Mouse (Mus musculus): ENCODE measurements around the gene Wnt10a.

Wnt10a gene

DNA sequence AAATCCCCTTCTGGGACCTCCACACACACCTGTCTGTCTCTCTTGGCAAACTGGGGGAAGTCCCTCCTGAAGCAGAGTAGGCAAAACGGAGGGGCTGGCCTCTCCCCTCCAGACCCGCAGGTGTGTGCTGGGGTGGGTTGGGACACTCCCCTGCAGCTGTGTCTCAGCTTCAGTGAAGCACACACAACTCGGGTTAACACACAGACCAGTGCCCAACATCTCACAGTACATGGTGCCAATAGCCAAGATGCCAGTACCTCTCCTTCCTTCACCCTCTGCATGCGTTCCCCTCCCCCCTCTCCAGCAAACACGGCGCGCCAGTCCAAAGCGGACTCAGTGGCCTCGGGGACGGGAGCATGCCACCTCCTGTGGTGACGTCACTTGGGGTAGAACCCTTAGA is at the start of gene Wnt10a:
TSS of gene Wnt10a (plus strand) at position 268 of the 400 bp plus-strand sequence.
- DNase-seq, result no peak

DNA sequence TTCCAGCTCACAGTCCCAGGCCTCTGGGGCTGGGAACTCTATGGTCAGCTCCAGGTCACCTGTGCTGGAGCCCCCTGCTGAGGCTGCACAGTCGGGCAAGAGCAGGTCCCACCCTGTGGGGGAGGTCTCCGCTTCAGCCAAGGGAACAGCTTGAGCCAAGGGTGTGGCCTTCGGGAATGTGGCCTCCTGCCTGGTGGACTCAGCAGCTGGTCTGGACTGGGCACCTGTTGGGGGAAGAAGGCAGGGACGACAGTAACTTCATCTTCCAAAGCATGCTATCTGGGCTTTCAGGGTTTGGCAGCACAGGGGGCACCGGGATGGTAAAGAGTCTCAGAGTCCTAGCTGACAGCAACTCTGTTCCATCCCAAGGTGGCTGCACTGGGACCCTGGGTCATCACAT is 44.0 kb upstream of the Wnt10a start:
- DNase-seq, result no peak

DNA sequence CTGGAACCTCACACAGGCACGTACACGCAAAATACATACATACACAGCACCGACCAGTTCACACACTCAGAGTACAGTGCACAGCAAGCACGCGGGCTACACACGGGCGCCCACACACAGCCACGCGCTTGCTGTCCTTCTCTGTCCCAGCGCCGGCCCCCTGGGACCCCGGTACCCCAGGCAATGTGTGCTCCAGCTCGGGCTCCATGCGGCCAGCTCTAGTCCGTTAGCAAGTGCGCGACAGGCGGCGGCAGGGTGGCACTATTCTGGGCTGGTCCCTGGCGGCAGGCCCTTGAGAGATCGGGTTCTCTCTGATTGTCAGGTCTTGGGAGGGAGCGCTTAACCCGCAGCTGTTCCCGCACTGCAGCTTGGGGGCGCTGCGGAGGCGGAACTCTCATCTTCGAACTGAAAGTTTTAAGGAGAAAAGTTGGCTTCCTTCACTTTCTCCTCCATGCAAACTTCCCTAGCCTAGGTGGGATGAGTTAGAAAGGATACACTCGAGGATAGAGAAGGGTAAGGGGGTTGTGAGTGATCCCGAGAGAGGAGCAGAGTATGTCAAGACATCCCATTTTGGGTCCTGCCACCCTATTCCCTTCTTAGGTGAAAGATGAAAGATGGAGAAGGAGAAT is 42.6 kb upstream of the Wnt10a start, which contains the start of gene Prkag3:
TSS of gene Prkag3 (minus strand) at position 579 of the 629 bp plus-strand sequence.
- no peak for DNase-seq

DNA sequence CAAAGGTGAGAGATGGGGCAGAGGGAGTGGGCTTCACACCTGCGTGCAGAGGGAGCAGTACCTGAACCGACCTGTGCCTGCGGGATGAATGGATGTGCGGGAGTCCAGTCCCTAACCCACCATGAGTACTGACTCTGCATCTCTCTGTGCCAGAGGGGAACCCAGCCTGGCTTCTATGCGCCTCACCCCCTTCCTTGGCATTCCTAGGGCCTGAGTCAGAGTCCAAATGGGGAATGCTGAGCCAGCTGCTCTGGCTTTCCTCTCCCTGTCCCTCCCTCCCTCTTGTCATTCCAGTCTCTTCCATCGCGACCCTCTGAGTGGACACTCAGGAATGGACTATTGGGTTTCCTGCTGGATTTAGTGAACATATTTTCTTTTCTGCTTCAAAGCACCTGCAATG is 42.0 kb upstream of the Wnt10a start:
- DNase-seq, result no peak

DNA sequence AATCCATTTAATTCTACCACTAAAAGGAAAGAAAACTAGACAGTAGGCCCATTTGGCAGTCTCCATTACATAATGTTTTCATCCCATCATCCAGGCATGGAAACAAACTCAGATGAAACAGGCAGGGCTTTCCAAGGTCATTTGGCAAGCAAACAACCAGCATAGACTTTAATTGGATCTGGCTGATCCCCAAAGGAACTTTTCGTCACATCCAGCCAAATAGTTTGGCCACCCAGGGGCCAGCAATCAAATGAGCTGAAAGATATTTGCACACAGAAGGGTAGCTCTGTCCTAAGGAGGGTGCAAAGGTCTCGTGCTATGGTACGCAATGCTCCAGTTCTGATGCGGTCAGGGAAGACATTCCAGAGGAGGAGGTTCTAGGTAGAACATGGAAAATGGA is 40.6 kb upstream of the Wnt10a start:
- no peak for DNase-seq

DNA sequence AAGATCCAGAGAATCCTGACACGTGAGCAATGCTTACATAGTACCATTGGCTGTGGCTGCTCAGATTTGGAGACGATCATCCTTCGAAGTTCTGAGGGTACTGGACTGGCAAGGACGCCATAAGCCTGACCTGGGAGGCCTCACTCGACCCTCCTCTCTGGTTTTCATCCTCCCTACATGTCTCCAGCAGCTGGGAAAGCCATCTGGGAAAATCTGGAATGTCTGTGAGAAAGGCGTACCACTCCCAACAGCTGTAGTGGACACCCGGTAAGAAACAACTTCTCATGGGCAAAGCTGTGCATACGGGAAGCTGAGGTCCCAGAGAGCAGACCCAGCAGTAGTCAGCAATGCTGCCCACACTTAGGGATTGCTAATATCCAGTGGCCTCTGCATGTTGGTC is 39.2 kb upstream of the Wnt10a start:
- DNase-seq, result no peak

DNA sequence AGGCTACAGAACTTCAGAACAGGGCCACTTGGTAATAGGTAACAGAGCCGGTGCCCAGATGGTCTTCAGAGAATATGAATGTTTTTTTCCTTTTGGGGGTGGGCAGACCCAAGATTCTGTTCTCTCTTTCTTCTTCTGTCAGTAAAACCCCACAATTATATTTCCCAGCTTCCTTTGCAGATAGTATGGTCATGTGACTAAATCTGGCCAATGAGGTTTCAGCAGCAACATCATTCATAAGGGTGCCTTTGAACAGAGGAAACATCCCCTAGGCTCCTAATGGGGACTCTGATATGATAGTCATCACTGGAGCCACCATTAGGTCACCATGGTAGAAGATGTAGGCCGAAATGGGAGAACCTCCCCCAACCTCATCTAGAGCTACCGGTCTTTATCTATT is 38.5 kb upstream of the Wnt10a start:
- no peak for DNase-seq

DNA sequence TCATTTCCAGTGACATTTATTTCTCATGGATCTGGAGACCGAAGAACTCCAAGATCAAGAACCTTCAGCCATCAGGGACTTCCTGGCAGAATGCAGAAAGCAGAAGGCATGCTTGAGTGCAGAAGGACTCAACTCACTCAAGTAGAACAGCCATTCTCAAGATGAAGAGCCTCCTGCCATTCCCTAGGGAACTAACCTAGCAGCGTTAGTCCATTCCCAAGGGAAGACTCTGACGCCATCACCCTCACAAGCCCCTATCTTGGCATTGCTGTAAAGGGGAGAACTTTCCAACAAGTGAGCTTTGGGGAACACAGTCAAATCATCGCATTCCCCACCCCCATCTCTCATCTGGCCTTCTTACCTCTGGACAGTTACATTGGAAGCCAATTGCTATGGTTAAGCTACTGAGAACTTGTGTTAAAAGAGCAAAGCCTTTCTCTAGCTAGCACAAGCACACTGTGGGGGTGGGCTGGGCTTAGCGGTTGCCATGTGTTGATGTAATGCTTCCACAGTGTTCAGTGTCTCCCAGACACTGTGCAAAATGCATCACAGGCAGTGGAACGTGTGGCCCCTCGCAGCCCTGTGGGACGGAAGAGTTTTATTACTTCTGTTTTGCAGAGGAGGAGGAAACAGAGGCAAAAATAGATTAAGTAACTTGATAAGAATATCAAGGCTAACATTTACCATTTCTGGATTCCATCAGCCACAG is 37.9 kb upstream of the Wnt10a start:
- DNase-seq, result no peak

DNA sequence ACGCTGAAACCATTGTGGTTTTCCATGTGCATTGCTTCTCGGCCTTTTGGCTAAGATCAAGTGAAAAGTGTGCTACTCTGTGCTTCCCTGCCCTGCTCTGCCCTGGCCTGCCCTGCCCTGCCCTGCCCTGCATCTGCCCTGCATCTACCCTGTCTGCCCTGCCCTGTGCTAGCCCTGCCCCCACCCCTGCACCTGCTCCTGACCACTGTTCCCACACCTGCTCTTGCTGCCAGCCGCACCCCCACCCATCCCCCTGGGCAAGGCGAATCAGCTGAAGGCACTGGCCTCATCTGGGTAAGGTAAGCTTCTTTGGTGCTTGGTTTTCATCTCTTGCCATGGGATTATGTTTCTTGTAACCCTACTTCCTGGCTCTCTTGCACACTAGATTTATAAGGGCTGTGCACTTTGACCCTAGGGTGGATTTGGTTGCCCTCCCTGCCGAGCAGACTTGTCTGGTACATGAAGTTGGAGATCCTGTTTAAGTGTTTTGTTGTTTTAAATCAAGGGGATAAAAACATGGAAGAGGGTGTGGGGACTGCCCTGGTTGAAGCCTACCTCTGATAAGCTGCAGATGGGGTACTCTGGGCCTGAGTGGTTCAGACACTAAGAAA is 37.0 kb upstream of the Wnt10a start:
- no peak for DNase-seq

DNA sequence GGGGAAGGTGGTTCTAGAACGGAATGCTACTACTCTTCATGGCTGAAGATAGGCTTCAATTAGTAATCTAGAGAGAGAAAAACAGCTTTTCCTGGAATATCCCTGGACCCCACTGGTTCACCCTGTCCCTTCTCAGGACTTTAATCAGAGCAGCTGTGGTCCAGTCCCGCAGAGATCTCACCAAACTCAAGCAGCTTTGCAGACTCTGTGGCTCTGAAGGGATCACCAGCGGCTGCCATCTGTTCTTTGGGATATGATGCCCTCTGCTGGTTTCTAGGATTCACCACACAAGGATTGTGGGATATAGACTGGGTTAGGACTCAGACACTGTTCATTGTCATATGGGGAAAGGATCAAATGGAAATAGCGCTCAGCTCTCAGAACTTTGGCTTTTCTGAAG is 31.5 kb upstream of the Wnt10a start:
- DNase-seq, result no peak

DNA sequence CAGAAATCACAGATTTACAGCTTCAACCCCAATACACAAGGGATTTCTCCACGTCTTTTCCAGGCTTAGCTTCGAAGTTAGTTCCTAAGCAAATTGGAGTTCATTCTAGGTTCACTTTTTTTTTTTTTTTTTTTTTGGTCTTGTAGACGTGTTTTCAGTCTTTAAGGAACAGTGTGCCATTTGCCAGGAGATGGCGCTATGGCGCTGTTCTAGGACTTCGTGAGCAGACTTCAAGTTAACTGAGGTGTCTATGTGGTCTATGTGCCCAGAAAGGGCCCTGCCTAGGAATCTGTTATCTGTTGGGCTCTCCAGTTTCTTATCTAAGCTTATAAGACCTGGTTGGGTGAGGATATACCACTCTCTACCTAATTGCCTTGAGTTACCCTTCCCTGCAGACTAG is 28.2 kb upstream of the Wnt10a start:
- DNase-seq, result peak; percentile 20

DNA sequence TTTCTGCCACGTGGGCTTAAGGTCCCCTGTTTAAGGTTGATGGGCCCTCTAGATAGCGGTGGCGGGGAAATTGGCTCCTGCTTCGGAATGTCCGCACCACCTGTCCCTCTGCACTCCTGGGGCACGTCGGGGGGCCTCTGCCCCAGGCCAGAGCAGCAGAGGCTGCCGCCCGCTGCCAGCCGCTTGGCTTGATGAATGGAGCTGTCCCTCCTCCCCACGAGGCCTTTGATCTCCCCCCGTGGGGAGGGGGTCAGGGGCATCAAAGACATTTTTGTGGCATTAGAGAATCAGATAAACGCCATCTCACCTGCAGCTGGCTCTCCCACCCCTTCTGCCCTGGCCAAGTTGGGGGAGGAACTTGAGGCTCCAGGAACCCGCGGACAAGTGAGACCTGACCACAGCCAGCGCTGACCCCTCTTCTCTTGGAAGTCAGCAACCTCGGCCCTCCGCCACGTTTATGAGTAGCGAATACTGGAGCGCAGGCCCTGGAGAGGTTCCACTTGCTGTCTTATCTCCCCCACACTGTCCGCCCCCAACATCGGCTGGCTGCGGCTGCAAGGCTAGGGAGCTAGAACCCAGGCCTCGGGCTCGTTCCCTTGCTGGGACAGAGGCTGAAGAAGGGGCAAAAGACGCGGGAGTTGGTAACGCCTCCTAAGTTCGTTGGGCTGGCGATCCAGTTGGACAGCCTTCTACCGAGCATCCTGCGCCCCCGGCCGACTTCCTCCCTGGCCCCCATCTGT is 20.4 kb upstream of the Wnt10a start:
- no peak for DNase-seq

DNA sequence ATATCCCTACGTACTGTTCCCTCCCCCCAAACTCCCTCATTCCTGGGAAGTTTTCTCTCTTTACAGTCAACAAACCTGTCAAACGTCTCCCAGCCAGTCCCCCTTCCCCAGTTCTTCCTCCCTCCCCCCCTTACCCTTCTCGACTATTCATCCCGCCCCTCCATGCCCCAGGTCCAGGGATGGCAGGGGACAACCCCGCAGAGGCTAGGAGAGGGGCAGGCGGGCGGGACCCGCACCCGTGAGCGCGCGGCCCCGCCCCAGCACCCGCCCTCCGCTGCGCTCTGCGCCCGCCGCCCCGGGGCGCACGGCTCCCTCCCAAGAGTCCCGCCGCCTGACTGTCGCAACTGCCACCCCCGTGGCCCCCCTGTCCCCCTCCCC is 19.9 kb upstream of the Wnt10a start:
- no peak for DNase-seq

DNA sequence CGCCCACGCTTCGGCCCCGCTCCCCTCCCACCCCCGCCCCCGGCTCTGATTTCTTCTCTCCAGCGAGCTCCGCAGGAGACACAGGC is 19.6 kb upstream of the Wnt10a start, which contains the start of gene Wnt6:
TSS of gene Wnt6 (plus strand) at position 48 of the 86 bp plus-strand sequence.
- DNase-seq, result no peak

DNA sequence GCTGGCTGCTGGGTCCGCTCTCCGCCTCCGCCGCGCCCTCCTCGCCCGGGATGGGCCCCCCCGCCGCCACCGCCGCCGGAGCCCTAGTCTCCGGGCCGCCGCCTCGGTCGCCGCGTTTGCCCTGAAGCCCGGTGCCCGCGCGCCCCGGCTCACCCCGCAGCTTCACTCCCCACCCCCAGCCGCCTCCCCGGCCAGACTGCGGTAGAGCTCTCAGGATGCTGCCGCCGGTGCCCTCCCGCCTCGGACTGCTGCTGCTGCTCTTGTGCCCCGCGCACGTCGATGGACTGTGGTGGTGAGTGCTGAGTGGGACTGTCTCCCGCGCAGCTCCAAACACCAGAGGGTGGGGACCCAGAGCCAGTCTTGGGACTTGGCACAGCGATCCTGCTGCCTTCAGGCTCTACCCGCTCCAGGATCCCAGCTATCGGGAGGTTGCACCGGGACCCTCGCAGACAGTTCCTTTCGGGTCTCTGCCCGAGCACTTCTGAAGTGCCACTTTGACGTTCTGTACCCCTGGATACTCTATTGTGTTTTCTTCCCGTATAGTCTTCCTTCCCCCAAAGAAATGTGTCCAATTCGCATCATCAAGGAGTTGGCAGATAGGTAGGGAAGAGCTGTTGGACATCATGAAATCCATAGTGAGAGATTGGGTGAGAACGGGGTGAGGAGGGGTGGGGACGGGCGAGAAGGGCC is 19.2 kb upstream of the Wnt10a start:
- DNase-seq, result no peak

DNA sequence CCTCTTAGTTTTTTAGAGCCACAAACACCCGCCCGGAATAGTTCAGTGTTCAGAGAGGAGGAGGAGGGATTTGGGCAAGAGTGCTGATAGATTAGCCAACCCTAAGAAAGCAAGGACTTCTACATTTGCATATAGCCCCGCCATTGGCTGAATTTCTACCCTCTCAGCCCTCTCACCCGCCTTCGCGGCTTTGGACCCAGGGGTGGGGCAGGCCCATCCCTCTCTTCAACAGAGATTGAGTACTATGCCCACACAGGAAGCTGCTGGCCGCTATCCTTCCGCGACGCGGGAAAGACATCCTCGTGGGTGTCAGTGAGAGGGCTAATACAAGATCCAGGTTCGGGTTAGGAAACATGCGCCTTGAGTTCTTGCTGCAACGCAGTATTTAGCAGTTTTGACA is 18.2 kb upstream of the Wnt10a start:
- DNase-seq, result no peak

DNA sequence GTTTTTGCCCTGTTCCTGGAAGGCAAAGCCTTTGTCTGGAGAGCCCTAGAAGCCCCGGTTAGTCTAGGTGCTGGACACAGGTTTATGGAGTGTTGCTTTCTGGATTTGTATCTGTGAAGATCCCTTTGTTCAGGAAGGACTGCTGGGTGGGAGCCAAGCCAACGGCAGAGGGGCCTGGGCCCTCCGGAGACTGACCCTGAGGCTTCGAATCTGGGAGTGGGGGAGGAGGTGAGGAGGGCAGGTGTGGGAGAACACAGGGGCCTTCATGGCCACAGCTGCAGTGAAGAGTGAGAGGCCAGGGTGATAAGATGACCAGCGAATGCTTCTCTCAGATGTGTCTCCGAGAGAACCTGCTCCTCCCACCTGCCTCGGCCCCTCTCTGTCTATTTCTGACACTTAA is 17.3 kb upstream of the Wnt10a start:
- no peak for DNase-seq

DNA sequence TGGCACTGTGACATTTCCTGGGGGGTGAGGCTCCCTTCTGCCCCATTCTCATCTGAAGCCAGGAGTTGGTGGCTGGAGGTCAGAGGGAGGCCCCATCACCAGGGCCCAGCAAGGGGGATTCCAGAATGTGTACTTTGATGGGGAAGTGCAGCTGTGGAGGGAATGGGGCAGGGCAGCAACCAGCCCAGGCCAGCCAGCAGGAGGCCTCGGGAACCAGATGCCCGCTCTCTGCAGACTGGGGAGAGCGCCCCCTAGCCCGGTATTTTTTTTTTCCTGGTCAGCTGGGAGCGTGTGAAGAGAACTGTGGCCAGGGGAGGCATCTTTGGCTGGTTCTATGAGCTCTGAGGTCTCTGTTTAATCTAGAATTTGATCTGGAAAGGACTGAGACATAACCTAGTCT is 15.5 kb upstream of the Wnt10a start:
- DNase-seq, result no peak

DNA sequence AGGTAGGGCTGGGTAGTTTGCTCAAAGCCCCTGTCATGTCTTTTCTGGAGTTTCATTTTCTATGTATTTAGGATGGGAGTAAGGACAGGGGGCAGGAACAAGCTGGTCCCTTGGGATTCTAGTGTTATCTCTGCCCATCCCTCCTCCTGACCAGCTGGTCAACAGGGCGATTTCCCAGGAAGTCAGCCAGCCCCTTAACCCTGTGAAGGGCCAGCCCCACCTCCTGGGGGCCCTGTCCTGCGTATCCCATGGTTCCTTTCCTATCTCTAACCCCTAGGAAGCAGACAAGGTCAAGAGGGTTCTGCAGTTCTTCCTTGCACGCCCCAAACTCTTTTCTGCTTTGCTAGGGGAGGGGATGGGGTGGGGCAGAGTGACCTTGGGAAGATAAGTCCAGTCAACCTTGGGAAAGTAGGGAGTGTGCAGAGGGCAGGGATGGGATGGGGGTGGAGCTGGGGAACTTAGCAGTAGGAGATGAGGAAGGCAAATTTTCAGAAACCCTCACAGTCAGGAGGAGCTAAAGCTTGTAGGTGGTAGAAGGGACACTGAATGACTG is 12.3 kb upstream of the Wnt10a start:
- DNase-seq, result no peak

DNA sequence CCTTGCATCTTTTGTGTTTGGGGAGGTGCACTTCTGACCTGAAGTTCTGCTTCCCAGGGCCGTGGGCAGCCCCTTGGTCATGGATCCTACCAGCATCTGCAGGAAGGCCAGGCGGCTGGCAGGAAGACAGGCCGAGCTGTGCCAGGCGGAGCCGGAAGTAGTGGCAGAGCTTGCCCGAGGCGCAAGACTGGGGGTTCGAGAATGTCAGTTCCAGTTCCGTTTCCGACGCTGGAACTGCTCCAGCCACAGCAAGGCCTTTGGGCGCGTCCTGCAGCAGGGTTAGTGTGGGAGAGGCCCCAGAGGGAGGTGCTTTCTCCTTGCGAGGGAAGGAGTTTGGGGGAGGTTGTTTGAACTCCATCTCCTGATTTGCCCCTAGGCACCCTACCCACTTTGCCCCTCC is 9.3 kb upstream of the Wnt10a start:
- no peak for DNase-seq

DNA sequence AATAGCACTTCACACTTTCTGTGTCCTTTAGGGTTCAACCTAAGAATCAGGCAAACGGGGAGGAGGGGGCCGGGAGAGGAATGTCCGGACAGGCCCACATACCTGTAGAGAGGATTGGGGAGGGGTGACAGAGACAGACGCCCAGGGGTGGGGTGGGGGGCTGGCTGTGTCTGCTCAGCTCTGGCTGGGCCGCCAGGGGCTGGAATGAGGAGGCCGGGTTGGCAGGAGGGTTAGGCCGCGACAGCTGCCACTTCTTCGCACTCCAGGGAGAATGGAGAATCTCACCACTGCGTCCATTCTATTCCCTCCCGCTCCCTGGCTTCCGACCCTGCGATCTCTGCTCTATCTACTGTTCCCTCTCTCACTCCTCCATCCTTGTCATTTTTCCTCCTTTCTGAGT is 7.8 kb upstream of the Wnt10a start:
- DNase-seq, result no peak

DNA sequence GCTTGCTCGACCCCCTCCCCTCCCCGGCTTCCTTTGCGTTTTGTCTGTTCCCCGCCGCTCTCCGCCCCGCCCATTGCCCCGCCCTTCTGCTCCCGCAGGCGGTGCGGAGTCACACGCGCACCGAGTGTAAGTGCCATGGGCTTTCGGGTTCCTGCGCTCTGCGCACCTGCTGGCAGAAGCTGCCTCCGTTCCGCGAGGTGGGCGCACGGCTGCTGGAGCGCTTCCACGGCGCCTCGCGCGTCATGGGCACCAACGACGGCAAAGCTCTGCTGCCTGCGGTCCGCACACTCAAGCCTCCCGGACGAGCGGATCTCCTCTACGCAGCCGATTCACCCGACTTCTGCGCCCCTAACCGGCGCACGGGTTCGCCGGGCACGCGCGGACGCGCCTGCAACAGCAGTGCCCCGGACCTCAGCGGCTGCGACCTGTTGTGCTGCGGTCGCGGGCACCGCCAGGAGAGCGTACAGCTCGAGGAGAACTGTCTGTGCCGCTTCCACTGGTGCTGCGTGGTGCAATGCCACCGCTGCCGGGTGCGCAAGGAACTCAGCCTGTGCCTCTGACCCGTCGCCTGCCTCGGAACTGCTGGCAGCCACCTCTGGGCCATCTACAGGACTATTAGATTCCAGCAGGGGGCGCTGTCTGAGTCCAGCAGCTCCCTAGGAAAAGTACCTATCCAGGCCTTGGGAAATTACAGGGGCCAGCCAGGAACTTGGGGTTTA is 7.1 kb upstream of the Wnt10a start:
- no peak for DNase-seq

DNA sequence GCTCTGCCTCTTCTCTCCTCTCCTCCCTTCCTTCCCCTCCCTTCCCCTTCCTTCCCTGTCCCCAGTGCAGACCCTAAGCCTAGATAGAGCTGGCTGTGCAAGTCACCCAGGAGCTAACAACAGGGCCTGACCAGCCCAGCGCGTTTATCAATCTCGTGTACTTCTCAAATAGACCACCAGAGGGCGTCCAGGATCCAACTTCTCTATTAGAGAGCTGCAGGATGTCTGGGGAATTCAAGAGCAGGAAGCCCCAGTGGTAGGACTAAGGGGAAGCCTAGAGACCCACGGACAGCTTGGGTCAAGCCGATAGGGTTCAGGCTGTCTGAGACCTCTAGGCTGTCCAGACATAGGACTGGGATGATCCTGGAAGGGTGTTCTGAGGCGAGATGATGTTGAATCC is 3.5 kb upstream of the Wnt10a start:
- peak; percentile 73 for DNase-seq

Measured in cerebellum, adult 11 months (tissue).